Mouse (Mus musculus) heart, adult 9 months (tissue): ENCODE measurements around the gene Ap3d1.

Source experiments
- DNase-seq, 2 experiments: peaks; one replicate each; pipeline ENCODE4 v3.0.0; 2022; ENCODE audit warnings: low spot score in 2 of 2

Ap3d1 gene

GRCm38 (mm10) chr10:80757717-80758116 is 15.7 kb upstream of the Ap3d1 start:
- peak; percentile 87 to 90 for DNase-seq

GRCm38 (mm10) chr10:80756967-80757366 is 14.9 kb upstream of the Ap3d1 start:
- no peak for DNase-seq

GRCm38 (mm10) chr10:80756509-80756908 is 14.4 kb upstream of the Ap3d1 start:
- DNase-seq = no peak

GRCm38 (mm10) chr10:80756099-80756498 is 14.0 kb upstream of the Ap3d1 start:
- no peak for DNase-seq

- DNase-seq = no peak
These were observed 13.4 kb upstream of the Ap3d1 start for GRCm38 (mm10) chr10:80755291-80756015.

GRCm38 (mm10) chr10:80754594-80755290 is 12.7 kb upstream of the Ap3d1 start, which contains the start of gene Dot1l:
TSS of gene Dot1l (plus strand) at chr10:80755206.
- DNase-seq = peak; percentile 97 to 98

- DNase-seq = peak; percentile 80 to 83
These were observed 10.1 kb upstream of the Ap3d1 start for GRCm38 (mm10) chr10:80752079-80752625.

GRCm38 (mm10) chr10:80751188-80751832 is 9.2 kb upstream of the Ap3d1 start:
- DNase-seq = peak; percentile 89 to 90

- peak; percentile 34 to 50 for DNase-seq
These were observed 6.5 kb upstream of the Ap3d1 start for GRCm38 (mm10) chr10:80748609-80749008.

- peak; percentile 60 to 71 for DNase-seq
These were observed 5.3 kb upstream of the Ap3d1 start for GRCm38 (mm10) chr10:80747410-80747809.

GRCm38 (mm10) chr10:80744262-80744661 is 2.2 kb upstream of the Ap3d1 start:
- peak; percentile 31 to 37 for DNase-seq

GRCm38 (mm10) chr10:80741634-80742179 is 357 bp downstream of the Ap3d1 start:
- no peak for DNase-seq

- DNase-seq = peak in 1 of 2 experiments; percentile 43
These were observed 918 bp downstream of the Ap3d1 start for GRCm38 (mm10) chr10:80741146-80741545.

GRCm38 (mm10) chr10:80738657-80739056 is 3.4 kb downstream of the Ap3d1 start:
- DNase-seq = no peak

- DNase-seq = no peak
These were observed 5.3 kb downstream of the Ap3d1 start for GRCm38 (mm10) chr10:80736731-80737130.

GRCm38 (mm10) chr10:80732611-80733101 is 9.4 kb downstream of the Ap3d1 start:
- DNase-seq = no peak

GRCm38 (mm10) chr10:80727369-80728127 is 14.5 kb downstream of the Ap3d1 start:
- DNase-seq = no peak

GRCm38 (mm10) chr10:80717281-80717680 is 24.8 kb downstream of the Ap3d1 start:
- DNase-seq = no peak

- no peak for DNase-seq
These were observed 31.2 kb downstream of the Ap3d1 start for GRCm38 (mm10) chr10:80710834-80711233.

- no peak for DNase-seq
These were observed 36.6 kb downstream of the Ap3d1 start for GRCm38 (mm10) chr10:80705479-80705878.

- no peak for DNase-seq
These were observed 37.0 kb downstream of the Ap3d1 start for GRCm38 (mm10) chr10:80705033-80705432.
